Mouse (Mus musculus): ENCODE data around the gene Stom.

DNA sequence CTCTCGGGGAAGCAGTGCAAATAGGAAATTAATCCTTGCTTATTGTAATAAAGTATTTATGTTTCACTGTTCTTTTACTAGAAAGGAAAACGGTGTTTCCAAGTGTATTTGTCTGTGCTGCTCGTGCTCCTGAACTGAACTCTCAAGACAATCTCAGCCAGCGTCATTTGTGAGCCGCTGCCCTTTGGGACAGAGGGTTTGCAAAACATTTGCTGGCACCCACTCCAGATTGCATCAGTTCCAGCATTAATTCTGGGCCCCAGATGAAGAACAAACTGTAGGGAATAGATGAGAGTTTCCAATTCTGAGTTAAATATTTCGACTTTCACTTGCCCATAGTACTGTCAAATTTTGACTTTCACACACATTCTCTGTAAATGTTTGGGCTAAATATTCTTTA, 1.9 kb upstream of the Stom start:
- TF ChIP-seq CTCF (conservative IDR thresholded peaks at IDR 0.05; ENCODE audit: low read length) (no peak), NANOG (IDR thresholded peaks at IDR 0.05; ENCODE audit: borderline replicate concordance, low read length) (no peak)

Measured in E14TG2a.4 (cell line).